Mouse (Mus musculus) heart, postnatal 14 days (tissue): ENCODE data around the gene Olfr1415. TPM values are rescaled to one million over a fixed set of nuclear protein-coding genes. Genes with fewer than 3 reads are reported as not detected.

Source experiments
- microRNA-seq, 2 experiments: library from miRNA; unstranded; fragments of <30 nt; microRNA quantifications; one replicate each; pipeline ENCODE4 v1.2.0; 2021 to 2022
- total RNA-seq, 2 experiments: library from RNA; stranded (reverse); gene quantifications; 2 replicates each; pipeline ENCODE4 v1.2.3; 2021

Olfr1415 gene
- total RNA-seq, 2 experiments from 2014 or later, result not detected

Small RNA genes lying within 50 kb of the gene (microRNA-seq; reads per million reads assigned to microRNA genes)
- gene Mir6900, result 10.5 to 12.3 reads per million in 2 experiments

Other genes with a start within 250 kb of the Olfr1415 start
- gene Ndufa10, start 22.2 kb downstream of the Olfr1415 start, total RNA-seq, result 100 to 1,000 TPM; 882 to 892 TPM
- not detected for gene Olfr1416, start 11.0 kb downstream of the Olfr1415 start, total RNA-seq
- not detected for gene Olfr1414, start 22.6 kb upstream of the Olfr1415 start, total RNA-seq
- gene Olfr1413, start 75.2 kb upstream of the Olfr1415 start, total RNA-seq, result not detected
- gene Olfr1412, start 89.7 kb upstream of the Olfr1415 start, total RNA-seq, result not detected
- not detected for gene Olfr1411, start 98.3 kb upstream of the Olfr1415 start, total RNA-seq
- gene Olfr1410, start 109.7 kb upstream of the Olfr1415 start, total RNA-seq, result not detected
- not detected for gene Olfr12, start 121.7 kb upstream of the Olfr1415 start, total RNA-seq
- 100 to 1,000 TPM; 217 to 236 TPM for gene Cops9, start 145.9 kb upstream of the Olfr1415 start, total RNA-seq
- gene Otos, start 152.7 kb upstream of the Olfr1415 start, total RNA-seq, result not detected